Mouse (Mus musculus) lung, embryonic 14.5 days (tissue): ENCODE results near the gene Plce1. TPM values are rescaled to one million over a fixed set of nuclear protein-coding genes. Genes with fewer than 3 reads are reported as not detected.
A peak's percentile ranks its signal among the peaks of the same experiment; 100 is the strongest.

Experiments
- ATAC-seq: fragments of 200-750 bp; cut with Nextera tagmentation; 2 replicates; pipeline ENCODE4 v1.8.0; 2017; ENCODE audit warnings: mild to moderate bottlenecking, moderate TSS enrichment, moderate library complexity; ENCODE audit not compliant: insufficient read depth
- DNase-seq: peaks from one replicate; pipeline ENCODE4 v3.0.0-alpha.2; 2015
- H3K27ac ChIP-seq: fragments of 300-500 bp; sonication (generic); 2 replicates; pipeline ENCODE4 v1.5.1; 2014; ENCODE audit warnings: low read depth, mild to moderate bottlenecking, moderate library complexity
- H3K27me3 ChIP-seq: fragments of 300-500 bp; sonication (generic); 2 replicates; pipeline ENCODE4 v1.6.1; 2014; ENCODE audit warnings: low read length, control low read depth; ENCODE audit not compliant: insufficient read depth
- H3K36me3 ChIP-seq: fragments of 300-500 bp; sonication (generic); 2 replicates; pipeline ENCODE4 v1.6.1; 2014; ENCODE audit warnings: control low read depth; ENCODE audit not compliant: insufficient read depth
- H3K4me1 ChIP-seq: fragments of 300-500 bp; sonication (generic); 2 replicates; pipeline ENCODE4 v1.6.1; 2014; ENCODE audit warnings: antibody characterized with exemption, control low read depth; ENCODE audit not compliant: insufficient read depth
- H3K4me2 ChIP-seq: fragments of 300-500 bp; sonication (generic); 2 replicates; pipeline ENCODE4 v1.6.1; 2014; ENCODE audit warnings: mild to moderate bottlenecking
- H3K4me3 ChIP-seq: fragments of 300-500 bp; sonication (generic); 2 replicates; pipeline ENCODE4 v1.5.1; 2014; ENCODE audit warnings: low read depth, low read length
- H3K9ac ChIP-seq: fragments of 300-500 bp; sonication (generic); 2 replicates; pipeline ENCODE4 v1.6.1; 2014
- H3K9me3 ChIP-seq: fragments of 300-500 bp; sonication (generic); 2 replicates; pipeline ENCODE4 v1.6.1; 2016; ENCODE audit warnings: low read depth, low read length, control low read depth
- CTCF ChIP-seq: IDR thresholded peaks from 2 replicates; pipeline ENCODE4 v1.5.1; 2016; ENCODE audit warnings: antibody characterized with exemption, low read depth
- WGBS: fragments of 180-500 bp; shearing (Covaris S2); extraction: QIAGEN DNeasy Blood & Tissue Kit; methylation state at CpG from one replicate; pipeline ENCODE4 v1.1.7; 2014; 5-methylcytosine and 5-hydroxymethylcytosine counted together
- polyA plus RNA-seq: library from polyadenylated mRNA; unstranded; fragments of >200 nt; fragmentation: Nextera tagmentation; extraction: Ambion mirVana; gene quantifications from 2 replicates; pipeline ENCODE4 v1.2.1, GENCODE M21; 2014

Plce1 gene
- polyA plus RNA-seq, 1 experiment from 2014 or later = 4.5 TPM

GRCm38 (mm10) chr19:38455228-38455627 is 25.7 kb upstream of the Plce1 start:
- ATAC-seq = no peak
- no peak for TF ChIP-seq CTCF
- H3K4me1 ChIP-seq = no peaks in the 10 kb centered on the region
- H3K27me3 ChIP-seq = no peaks in the 10 kb centered on the region
- no peak overlapping the region for H3K4me2 ChIP-seq
- H3K4me3 ChIP-seq = no peak overlapping the region
- H3K36me3 ChIP-seq = no peaks in the 10 kb centered on the region
- no peak for DNase-seq
- peaks cover 3% of the 10 kb centered on the region; the same call in 1 of the 2 replicates for H3K9me3 ChIP-seq
- 54% methylated on average over 10 of the region's 10 CpGs for whole genome bisulfite sequencing
- no peak overlapping the region for H3K9ac ChIP-seq
- no peak overlapping the region for H3K27ac ChIP-seq

GRCm38 (mm10) chr19:38458996-38459395 is 21.9 kb upstream of the Plce1 start:
- no peak for DNase-seq
- no peak overlapping the region for H3K9ac ChIP-seq
- 94% methylated on average over 9 of the region's 9 CpGs for WGBS
- no peak for ATAC-seq
- H3K36me3 ChIP-seq = no peaks in the 10 kb centered on the region
- H3K4me1 ChIP-seq = no peaks in the 10 kb centered on the region
- H3K27me3 ChIP-seq = no peaks in the 10 kb centered on the region
- no peak overlapping the region for H3K27ac ChIP-seq
- no peak overlapping the region for H3K4me2 ChIP-seq
- H3K4me3 ChIP-seq = no peak overlapping the region
- TF ChIP-seq CTCF = no peak
- peaks cover 3% of the 10 kb centered on the region; the same call in 1 of the 2 replicates for H3K9me3 ChIP-seq

- DNase-seq = no peak
- no peak overlapping the region for H3K4me3 ChIP-seq
- no peak overlapping the region for H3K27ac ChIP-seq
- no peak for TF ChIP-seq CTCF
- H3K9me3 ChIP-seq = peaks cover 3% of the 10 kb centered on the region; the same call in 1 of the 2 replicates
- H3K27me3 ChIP-seq = no peaks in the 10 kb centered on the region
- H3K36me3 ChIP-seq = no peaks in the 10 kb centered on the region
- no peaks in the 10 kb centered on the region for H3K4me1 ChIP-seq
- H3K9ac ChIP-seq = no peak overlapping the region
- no peak for ATAC-seq
- H3K4me2 ChIP-seq = no peak overlapping the region
- WGBS = 83% methylated on average over 4 of the region's 4 CpGs
Observed at GRCm38 (mm10) chr19:38460696-38461095, 20.2 kb upstream of the Plce1 start.

GRCm38 (mm10) chr19:38470257-38470893 is 10.5 kb upstream of the Plce1 start:
- no peak overlapping the region for H3K27ac ChIP-seq
- no peak overlapping the region for H3K4me3 ChIP-seq
- no peaks in the 10 kb centered on the region for H3K27me3 ChIP-seq
- WGBS = 66% methylated on average over 10 of the region's 10 CpGs
- DNase-seq = no peak
- TF ChIP-seq CTCF = no peak
- H3K4me1 ChIP-seq = no peaks in the 10 kb centered on the region
- H3K9me3 ChIP-seq = no peaks in the 10 kb centered on the region
- no peak overlapping the region for H3K9ac ChIP-seq
- H3K36me3 ChIP-seq = no peaks in the 10 kb centered on the region
- ATAC-seq = no peak
- H3K4me2 ChIP-seq = no peak overlapping the region

GRCm38 (mm10) chr19:38475394-38475793 is 5.5 kb upstream of the Plce1 start:
- ATAC-seq (no peak), DNase-seq (peak; percentile 26)
- no peaks in the 10 kb centered on the region for H3K4me1 ChIP-seq
- H3K27ac ChIP-seq = no peak overlapping the region
- H3K4me2 ChIP-seq = no peak overlapping the region
- no peaks in the 10 kb centered on the region for H3K27me3 ChIP-seq
- H3K4me3 ChIP-seq = no peak overlapping the region
- no peak overlapping the region for H3K9ac ChIP-seq
- 43% methylated on average over 7 of the region's 7 CpGs for WGBS
- TF ChIP-seq CTCF = no peak
- no peaks in the 10 kb centered on the region for H3K36me3 ChIP-seq
- no peaks in the 10 kb centered on the region for H3K9me3 ChIP-seq

- DNase-seq (no peak), ATAC-seq (no peak)
- H3K36me3 ChIP-seq = no peaks in the 10 kb centered on the region
- H3K4me2 ChIP-seq = 0 out of 2 replicates have a peak overlapping the region, but pooled peaks have one; percentile 43
- WGBS = 41% methylated on average over 5 of the region's 5 CpGs
- TF ChIP-seq CTCF = no peak
- H3K4me1 ChIP-seq = 0 out of 2 replicates have a peak, but pooled peaks cover 4% of the 10 kb centered on the region
- H3K9ac ChIP-seq = no peak overlapping the region
- no peaks in the 10 kb centered on the region for H3K9me3 ChIP-seq
- no peak overlapping the region for H3K4me3 ChIP-seq
- peaks cover 16% of the 10 kb centered on the region; the same call in 1 of the 2 replicates for H3K27me3 ChIP-seq
- peak overlapping the region; percentile 73 for H3K27ac ChIP-seq
Observed at GRCm38 (mm10) chr19:38478286-38478685, 2.6 kb upstream of the Plce1 start.

GRCm38 (mm10) chr19:38478948-38479347 is 2.0 kb upstream of the Plce1 start:
- WGBS = 28% methylated on average over 7 of the region's 7 CpGs
- no peaks in the 10 kb centered on the region for H3K9me3 ChIP-seq
- peak; percentile 72 for DNase-seq
- peak; percentile 33; the same call in 1 of the 2 replicates for TF ChIP-seq CTCF
- no peak overlapping the region for H3K9ac ChIP-seq
- ATAC-seq = peak; percentile 61; the same call in 1 of the 2 replicates
- no peak overlapping the region for H3K4me3 ChIP-seq
- peaks cover 16% of the 10 kb centered on the region; the same call in 1 of the 2 replicates for H3K27me3 ChIP-seq
- peak overlapping the region; percentile 43; the same call in 1 of the 2 replicates for H3K4me2 ChIP-seq
- 0 out of 2 replicates have a peak, but pooled peaks cover 4% of the 10 kb centered on the region for H3K4me1 ChIP-seq
- peak overlapping the region; percentile 73 for H3K27ac ChIP-seq
- H3K36me3 ChIP-seq = no peaks in the 10 kb centered on the region
